Mouse (Mus musculus) liver, embryonic 14.5 days (tissue): ENCODE measurements around the gene Rgl2.

Source experiments
- CTCF ChIP-seq: IDR thresholded peaks from 2 replicates; pipeline ENCODE4 v1.5.1; 2016; ENCODE audit warnings: antibody characterized with exemption, low read depth, control low read depth
- EP300 ChIP-seq: IDR thresholded peaks from 2 replicates; pipeline ENCODE4 v1.6.1; 2016; ENCODE audit warnings: antibody characterized with exemption, low read depth

DNA sequence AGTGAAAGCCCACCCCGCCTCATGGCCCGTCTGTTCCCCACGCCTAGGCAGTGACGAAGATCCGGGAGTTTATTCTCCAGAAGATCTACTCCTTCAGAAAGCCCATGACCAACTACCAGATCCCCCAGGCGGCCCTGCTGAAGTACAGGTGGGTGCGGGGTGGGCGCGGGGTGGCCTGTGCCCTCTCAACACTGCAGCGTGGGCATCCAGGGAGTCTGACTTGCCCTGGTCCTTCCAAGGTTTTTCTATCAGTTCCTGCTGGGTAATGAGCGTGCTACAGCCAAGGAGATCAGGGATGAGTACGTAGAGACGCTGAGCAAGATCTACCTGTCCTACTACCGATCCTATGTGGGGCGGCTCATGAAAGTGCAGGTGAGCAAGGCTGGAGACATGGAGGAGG lies 30.6 kb downstream of the Rgl2 start:
- TF ChIP-seq CTCF = no peak
- no peak for TF ChIP-seq EP300
